Mouse (Mus musculus) G1E (cell line): ENCODE data around the gene Tsc1.

Experiments
- CTCF ChIP-seq: IDR thresholded peaks from 2 replicates; pipeline ENCODE4 v1.5.1; 2012; ENCODE audit warnings: low read depth, low read length, inconsistent platforms, mixed read lengths
- GATA1 ChIP-seq: IDR thresholded peaks from 2 replicates; pipeline ENCODE4 v1.6.1; 2012; ENCODE audit warnings: borderline replicate concordance, low read length, inconsistent platforms, mixed read lengths
- GATA2 ChIP-seq: IDR thresholded peaks from 2 replicates; pipeline ENCODE4 v1.6.1; 2012; ENCODE audit warnings: low read depth, low read length, inconsistent platforms, borderline replicate concordance
- POLR2AphosphoS5 ChIP-seq: IDR thresholded peaks from 2 replicates; pipeline ENCODE4 v1.6.1; 2012; ENCODE audit warnings: low read depth, low read length, inconsistent platforms; ENCODE audit not compliant: insufficient replicate concordance
- TAL1 ChIP-seq: conservative IDR thresholded peaks from 2 replicates; pipeline ENCODE4 v1.6.1; 2012; ENCODE audit warnings: low read depth, low read length, inconsistent platforms, mixed read lengths

DNA sequence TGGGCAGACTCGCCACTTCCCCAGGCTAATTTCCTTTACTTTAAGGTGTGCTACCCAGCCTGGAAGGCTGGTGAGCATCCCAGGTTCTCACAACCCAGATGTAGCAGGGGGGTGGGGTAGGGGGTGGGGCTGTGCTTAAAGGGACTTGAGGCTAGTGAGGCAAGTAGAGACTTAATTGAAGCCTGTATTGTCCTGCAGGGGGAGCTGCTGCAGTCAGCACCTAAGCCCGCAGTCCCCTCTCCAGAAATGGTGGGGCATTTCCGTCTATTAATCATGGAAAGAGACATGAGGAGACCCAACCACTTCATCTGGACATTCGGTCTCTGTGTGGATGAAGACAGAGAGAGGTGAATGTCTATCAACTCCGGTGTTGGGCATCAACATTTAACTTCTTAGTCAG lies 24.7 kb upstream of the Tsc1 start:
- no peak for TF ChIP-seq GATA1
- TF ChIP-seq CTCF, result peak; percentile 43
- TF ChIP-seq TAL1, result no peak
- TF ChIP-seq GATA2, result no peak
- no peak for TF ChIP-seq POLR2AphosphoS5
